Mouse (Mus musculus) embryonic facial prominence, embryonic 12.5 days (tissue): ENCODE results near the gene Hoxb4. TPM values are rescaled to one million over a fixed set of nuclear protein-coding genes. Genes with fewer than 3 reads are reported as not detected.
A peak's percentile ranks its signal among the peaks of the same experiment; 100 is the strongest.

Experiments
- ATAC-seq: fragments of 200-750 bp; cut with Nextera tagmentation; 2 replicates; pipeline ENCODE4 v1.8.0; 2017; ENCODE audit not compliant: insufficient number of reproducible peaks, insufficient read depth, low FRiP score, low TSS enrichment
- H3K27ac ChIP-seq: fragments of 300-500 bp; sonication (generic); 2 replicates; pipeline ENCODE4 v1.5.1; 2016; ENCODE audit warnings: mild to moderate bottlenecking
- H3K27me3 ChIP-seq: fragments of 300-500 bp; sonication (generic); 2 replicates; pipeline ENCODE4 v1.6.1; 2016; ENCODE audit warnings: mild to moderate bottlenecking, moderate library complexity
- H3K36me3 ChIP-seq: fragments of 300-500 bp; sonication (generic); 2 replicates; pipeline ENCODE4 v1.6.1; 2016; ENCODE audit warnings: mild to moderate bottlenecking
- H3K4me1 ChIP-seq: fragments of 300-500 bp; sonication (generic); 2 replicates; pipeline ENCODE4 v1.6.1; 2016
- H3K4me2 ChIP-seq: fragments of 300-500 bp; sonication (generic); replicated peaks from 2 replicates; pipeline ENCODE4 v1.6.1; 2016; ENCODE audit warnings: mild to moderate bottlenecking, moderate library complexity
- H3K4me3 ChIP-seq: fragments of 300-500 bp; sonication (generic); 2 replicates; pipeline ENCODE4 v1.5.1; 2016; ENCODE audit warnings: mild to moderate bottlenecking
- H3K9ac ChIP-seq: fragments of 300-500 bp; sonication (generic); 2 replicates; pipeline ENCODE4 v1.6.1; 2016; ENCODE audit warnings: mild to moderate bottlenecking, moderate library complexity
- H3K9me3 ChIP-seq: fragments of 300-500 bp; sonication (generic); 2 replicates; pipeline ENCODE4 v1.6.1; 2016; ENCODE audit warnings: mild to moderate bottlenecking, moderate library complexity
- WGBS: fragments of 180-500 bp; shearing (Covaris S2); methylation state at CpG from one replicate; pipeline ENCODE4 v1.1.7; 2016; 5-methylcytosine and 5-hydroxymethylcytosine counted together
- polyA plus RNA-seq: library from polyadenylated mRNA; unstranded; fragments of >200 nt; fragmentation: Nextera tagmentation; extraction: Ambion mirVana; gene quantifications from 2 replicates; pipeline ENCODE4 v1.2.1, GENCODE M21; 2016

Hoxb4 gene
- polyA plus RNA-seq, 1 experiment from 2014 or later = 0.22 TPM

GRCm38 (mm10) chr11:96279421-96280233 is 38.4 kb upstream of the Hoxb4 start:
- Histone ChIP-seq H3K4me2 (no peak overlapping the region), H3K4me3 (no peak overlapping the region)

GRCm38 (mm10) chr11:96280399-96281378 is 37.4 kb upstream of the Hoxb4 start:
- no peak overlapping the region for H3K4me2 ChIP-seq
- H3K9me3 ChIP-seq = no peaks in the 10 kb centered on the region
- no peak overlapping the region for H3K27ac ChIP-seq
- H3K4me1 ChIP-seq = 0 out of 2 replicates have a peak, but pooled peaks cover 3% of the 10 kb centered on the region
- no peaks in the 10 kb centered on the region for H3K36me3 ChIP-seq
- no peak for ATAC-seq
- H3K27me3 ChIP-seq = peaks cover 96% of the 10 kb centered on the region
- H3K9ac ChIP-seq = no peak overlapping the region
- no peak overlapping the region for H3K4me3 ChIP-seq
- WGBS = 8% methylated on average over 8 of the region's 8 CpGs

More at GRCm38 (mm10) chr11:96279421-96280233, 38.4 kb upstream of the Hoxb4 start:
- H3K9me3 ChIP-seq = no peaks in the 10 kb centered on the region
- no peak overlapping the region for H3K9ac ChIP-seq
- no peaks in the 10 kb centered on the region for H3K36me3 ChIP-seq
- WGBS = 2% methylated on average over 31 of the region's 31 CpGs
- H3K27ac ChIP-seq = no peak overlapping the region
- peaks cover 96% of the 10 kb centered on the region for H3K27me3 ChIP-seq
- ATAC-seq = no peak
- H3K4me1 ChIP-seq = 0 out of 2 replicates have a peak, but pooled peaks cover 3% of the 10 kb centered on the region

- Histone ChIP-seq H3K9ac (no peak overlapping the region), H3K27me3 (peaks cover 96% of the 10 kb centered on the region), H3K4me2 (no peak overlapping the region), H3K36me3 (no peaks in the 10 kb centered on the region), H3K4me1 (0 out of 2 replicates have a peak, but pooled peaks cover 3% of the 10 kb centered on the region), H3K27ac (no peak overlapping the region), H3K4me3 (no peak overlapping the region), H3K9me3 (no peaks in the 10 kb centered on the region)
- no peak for ATAC-seq
- 4% methylated on average over 18 of the region's 18 CpGs for WGBS
Measured at GRCm38 (mm10) chr11:96281396-96281795, 36.7 kb upstream of the Hoxb4 start.

GRCm38 (mm10) chr11:96281855-96282570 is 36.1 kb upstream of the Hoxb4 start, which contains the start of gene Hoxb8:
TSS of gene Hoxb8 (plus strand) at chr11:96281905.
- 2% methylated on average over 27 of the region's 27 CpGs for WGBS
- no peak for ATAC-seq
- H3K4me2 ChIP-seq = no peak within 1 kb of the TSS
- H3K4me1 ChIP-seq = 0 out of 2 replicates have a peak, but pooled peaks cover 3% of the 10 kb centered on the region
- H3K9me3 ChIP-seq = no peaks in the 10 kb centered on the region
- peaks cover 96% of the 10 kb centered on the region for H3K27me3 ChIP-seq
- H3K4me3 ChIP-seq = no peak within 1 kb of the TSS
- H3K27ac ChIP-seq = no peak within 1 kb of the TSS
- H3K36me3 ChIP-seq = no peaks in the 10 kb centered on the region
- H3K9ac ChIP-seq = no peak within 1 kb of the TSS

- no peak overlapping the region for H3K27ac ChIP-seq
- no peak for ATAC-seq
- H3K4me3 ChIP-seq = no peak overlapping the region
- peaks cover 96% of the 10 kb centered on the region for H3K27me3 ChIP-seq
- H3K9ac ChIP-seq = no peak overlapping the region
- H3K4me2 ChIP-seq = no peak overlapping the region
- under 1% methylated on average over 49 of the region's 49 CpGs for WGBS
- H3K9me3 ChIP-seq = no peaks in the 10 kb centered on the region
- H3K36me3 ChIP-seq = no peaks in the 10 kb centered on the region
- H3K4me1 ChIP-seq = 0 out of 2 replicates have a peak, but pooled peaks cover 3% of the 10 kb centered on the region
Measured at GRCm38 (mm10) chr11:96282795-96283430, 35.2 kb upstream of the Hoxb4 start.

GRCm38 (mm10) chr11:96284041-96284749 is 33.9 kb upstream of the Hoxb4 start:
- Histone ChIP-seq H3K4me1 (0 out of 2 replicates have a peak, but pooled peaks cover 3% of the 10 kb centered on the region), H3K9me3 (no peaks in the 10 kb centered on the region), H3K36me3 (no peaks in the 10 kb centered on the region), H3K27ac (no peak overlapping the region), H3K9ac (no peak overlapping the region), H3K4me3 (peak overlapping the region; percentile 21; the same call in 1 of the 2 replicates), H3K4me2 (peak overlapping the region; percentile 34; the same call in 1 of the 2 replicates), H3K27me3 (peaks cover 97% of the 10 kb centered on the region)
- no peak for ATAC-seq
- under 1% methylated on average over 47 of the region's 49 CpGs for WGBS

GRCm38 (mm10) chr11:96284774-96285734 is 33.0 kb upstream of the Hoxb4 start:
- Histone ChIP-seq H3K27ac (no peak overlapping the region), H3K4me1 (0 out of 2 replicates have a peak, but pooled peaks cover 3% of the 10 kb centered on the region), H3K36me3 (no peaks in the 10 kb centered on the region), H3K4me2 (0 out of 2 replicates have a peak overlapping the region, but pooled peaks have one; percentile 34), H3K4me3 (no peak overlapping the region), H3K9me3 (no peaks in the 10 kb centered on the region), H3K27me3 (peaks cover 98% of the 10 kb centered on the region), H3K9ac (no peak overlapping the region)
- ATAC-seq = no peak
- WGBS = 1% methylated on average over 35 of the region's 37 CpGs

GRCm38 (mm10) chr11:96285771-96286738 is 32.0 kb upstream of the Hoxb4 start, which contains the start of gene Hoxb7:
TSS of gene Hoxb7 (plus strand) at chr11:96286623.
- Histone ChIP-seq H3K27ac (no peak within 1 kb of the TSS), H3K4me1 (0 out of 2 replicates have a peak, but pooled peaks cover 3% of the 10 kb centered on the region), H3K4me2 (peak within 1 kb of the TSS; percentile 21; the same call in 1 of the 2 replicates), H3K9me3 (no peaks in the 10 kb centered on the region), H3K9ac (no peak within 1 kb of the TSS), H3K4me3 (0 out of 2 replicates have a peak within 1 kb of the TSS, but pooled peaks have one; percentile 7), H3K36me3 (no peaks in the 10 kb centered on the region), H3K27me3 (peaks cover 99% of the 10 kb centered on the region)
- WGBS = 1% methylated on average over 43 of the region's 43 CpGs
- ATAC-seq = no peak
